Mouse (Mus musculus): ENCODE data around the gene B4galt5. TPM values are rescaled to one million over a fixed set of nuclear protein-coding genes. Genes with fewer than 3 reads are reported as not detected.

Gene B4galt5
- 10 to 100 TPM; 21.5 to 32.3 TPM for polyA plus RNA-seq (2017; shearing (Covaris generic))

GRCm38 (mm10) chr2:167348376-167349282, at the start of gene B4galt5:
Gene B4galt5, minus strand, starts transcription at chr2:167349183.

Other genes with a start within 250 kb of the B4galt5 start
- gene Kcnb1, start 159.0 kb downstream of the B4galt5 start, polyA plus RNA-seq (2017; shearing (Covaris generic)), result 1 to 10 TPM in 1 of 2 experiments, under 1 TPM in 1; 0.80 to 3.0 TPM
- under 1 TPM in 1 of 2 experiments, not detected in 1; 0.71 TPM for gene Ptgis, start 108.6 kb downstream of the B4galt5 start, polyA plus RNA-seq (2017; shearing (Covaris generic))
- gene Slc9a8, start 72.5 kb upstream of the B4galt5 start, polyA plus RNA-seq (2017; shearing (Covaris generic)), result 10 to 100 TPM; 59.6 to 78.9 TPM
- gene Rnf114, start 143.5 kb upstream of the B4galt5 start, polyA plus RNA-seq (2017; shearing (Covaris generic)), result 100 to 1,000 TPM; 213 to 254 TPM
- gene Spata2, start 143.7 kb upstream of the B4galt5 start, polyA plus RNA-seq (2017; shearing (Covaris generic)), result 10 to 100 TPM; 24.1 to 30.1 TPM
- under 1 TPM in 1 of 2 experiments, not detected in 1; 0.69 TPM for gene Snai1, start 189.0 kb upstream of the B4galt5 start, polyA plus RNA-seq (2017; shearing (Covaris generic))